Mouse (Mus musculus) midbrain, embryonic 14.5 days (tissue): Measurements from ENCODE around the gene Cep55. TPM values are rescaled to one million over a fixed set of nuclear protein-coding genes. Genes with fewer than 3 reads are reported as not detected.

Source experiments
- ATAC-seq: fragments of 200-750 bp; cut with Nextera tagmentation; 2 replicates; pipeline ENCODE4 v1.8.0; 2017; ENCODE audit warnings: moderate number of reproducible peaks, moderate library complexity; ENCODE audit not compliant: low FRiP score, low TSS enrichment
- DNase-seq: peaks from one replicate; pipeline ENCODE4 v3.0.0-alpha.2; 2015
- H3K27ac ChIP-seq: fragments of 300-500 bp; sonication (generic); replicated peaks from 2 replicates; pipeline ENCODE4 v1.5.1; 2014; ENCODE audit warnings: mild to moderate bottlenecking, low read depth, low read length, moderate library complexity
- H3K27me3 ChIP-seq: fragments of 300-500 bp; sonication (generic); 2 replicates; pipeline ENCODE4 v1.6.1; 2014; ENCODE audit warnings: low read length, control low read depth, mixed read lengths; ENCODE audit not compliant: control insufficient read depth, insufficient read depth
- H3K36me3 ChIP-seq: fragments of 300-500 bp; sonication (generic); 2 replicates; pipeline ENCODE4 v1.6.1; 2014; ENCODE audit warnings: low read length, control low read depth; ENCODE audit not compliant: control insufficient read depth, insufficient read depth
- H3K4me1 ChIP-seq: fragments of 300-500 bp; sonication (generic); 2 replicates; pipeline ENCODE4 v1.6.1; 2014; ENCODE audit warnings: mild to moderate bottlenecking, antibody characterized with exemption, low read length, control low read depth; ENCODE audit not compliant: control insufficient read depth, insufficient read depth
- H3K4me2 ChIP-seq: fragments of 300-500 bp; sonication (generic); 2 replicates; pipeline ENCODE4 v1.6.1; 2014; ENCODE audit warnings: mild to moderate bottlenecking, low read length, moderate library complexity
- H3K4me3 ChIP-seq: fragments of 300-500 bp; sonication (generic); replicated peaks from 2 replicates; pipeline ENCODE4 v1.5.1; 2014; ENCODE audit warnings: low read depth, low read length
- H3K9ac ChIP-seq: fragments of 300-500 bp; sonication (generic); replicated peaks from 2 replicates; pipeline ENCODE4 v1.6.1; 2014; ENCODE audit warnings: mild to moderate bottlenecking, low read length, moderate library complexity
- H3K9me3 ChIP-seq: fragments of 300-500 bp; sonication (generic); 2 replicates; pipeline ENCODE4 v1.6.1; 2016; ENCODE audit warnings: low read length, control low read depth, mixed read lengths; ENCODE audit not compliant: control insufficient read depth
- WGBS: fragments of 180-500 bp; shearing (Covaris S2); extraction: QIAGEN DNeasy Blood & Tissue Kit; methylation state at CpG from one replicate; pipeline ENCODE4 v1.1.7; 2014; 5-methylcytosine and 5-hydroxymethylcytosine counted together
- polyA plus RNA-seq: library from polyadenylated mRNA; unstranded; fragments of >200 nt; fragmentation: Nextera tagmentation; extraction: Ambion mirVana; gene quantifications from 2 replicates; pipeline ENCODE4 v1.2.1, GENCODE M21; 2014

Gene Cep55
- polyA plus RNA-seq, 1 experiment from 2014 or later: 10.0 TPM

DNA sequence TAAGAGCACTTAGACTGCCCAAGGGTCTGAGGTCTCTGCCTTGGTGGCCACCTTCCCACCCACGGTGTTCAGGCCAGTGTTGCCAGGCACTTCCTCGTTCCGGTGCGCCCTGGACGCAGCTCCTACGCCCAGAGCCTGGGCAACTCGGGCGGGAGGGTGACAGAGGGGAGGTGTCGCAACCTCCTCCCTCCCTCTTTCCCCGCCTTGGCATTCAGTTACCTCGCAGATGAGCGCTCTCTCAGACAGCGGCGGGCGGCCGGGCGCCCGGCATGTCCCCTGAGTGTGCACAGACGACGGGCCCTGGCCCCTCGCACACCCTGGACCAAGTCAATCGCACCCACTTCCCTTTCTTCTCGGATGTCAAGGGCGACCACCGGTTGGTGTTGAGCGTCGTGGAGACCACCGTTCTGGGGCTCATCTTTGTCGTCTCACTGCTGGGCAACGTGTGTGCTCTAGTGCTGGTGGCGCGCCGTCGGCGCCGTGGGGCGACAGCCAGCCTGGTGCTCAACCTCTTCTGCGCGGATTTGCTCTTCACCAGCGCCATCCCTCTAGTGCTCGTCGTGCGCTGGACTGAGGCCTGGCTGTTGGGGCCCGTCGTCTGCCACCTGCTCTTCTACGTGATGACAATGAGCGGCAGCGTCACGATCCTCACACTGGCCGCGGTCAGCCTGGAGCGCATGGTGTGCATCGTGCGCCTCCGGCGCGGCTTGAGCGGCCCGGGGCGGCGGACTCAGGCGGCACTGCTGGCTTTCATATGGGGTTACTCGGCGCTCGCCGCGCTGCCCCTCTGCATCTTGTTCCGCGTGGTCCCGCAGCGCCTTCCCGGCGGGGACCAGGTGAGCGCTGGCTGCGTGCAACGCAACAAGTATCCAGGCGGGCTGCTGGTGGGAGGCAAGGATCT, 42.3 kb downstream of the Cep55 start, which contains the start of gene Ffar4:
Gene Ffar4 (plus strand): TSS at position 214 of the 901 bp plus-strand sequence.
- no peaks in the 10 kb centered on the region for H3K4me1 ChIP-seq
- H3K4me2 ChIP-seq: peak within 1 kb of the TSS; percentile 53
- H3K9ac ChIP-seq: no peak within 1 kb of the TSS
- H3K4me3 ChIP-seq: peak within 1 kb of the TSS; percentile 34
- H3K9me3 ChIP-seq: no peaks in the 10 kb centered on the region
- peaks cover 30% of the 10 kb centered on the region for H3K27me3 ChIP-seq
- no peaks in the 10 kb centered on the region for H3K36me3 ChIP-seq
- DNase-seq (peak; percentile 32), ATAC-seq (no peak; the same call in 1 of the 2 replicates)
- no peak within 1 kb of the TSS for H3K27ac ChIP-seq
- 1% methylated on average over 77 of the region's 77 CpGs for WGBS

DNA sequence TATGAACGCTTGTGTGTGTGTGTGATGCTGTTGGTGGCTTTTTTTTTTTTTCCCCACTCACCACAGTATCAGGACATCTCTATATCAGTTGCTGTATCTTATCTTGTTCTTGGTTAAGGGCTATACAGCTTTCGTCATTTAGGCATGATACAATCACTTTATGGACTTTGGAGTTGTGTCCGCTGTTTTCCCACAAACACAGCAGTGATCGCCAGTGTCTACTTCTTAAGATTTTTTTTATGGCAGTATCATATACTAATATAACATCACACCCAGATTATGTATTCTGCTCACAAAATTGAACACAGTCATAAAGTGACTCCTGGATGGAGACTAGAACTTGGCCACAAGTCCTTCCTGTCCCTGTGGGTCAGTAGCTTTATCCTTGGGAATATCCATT, 53.1 kb downstream of the Cep55 start:
- no peak for DNase-seq
- H3K27ac ChIP-seq: no peak overlapping the region
- no peak for ATAC-seq
- no peaks in the 10 kb centered on the region for H3K4me1 ChIP-seq
- no peak overlapping the region for H3K4me2 ChIP-seq
- no peaks in the 10 kb centered on the region for H3K9me3 ChIP-seq
- WGBS: 95% methylated on average over 4 of the region's 4 CpGs
- H3K4me3 ChIP-seq: no peak overlapping the region
- no peaks in the 10 kb centered on the region for H3K27me3 ChIP-seq
- H3K9ac ChIP-seq: no peak overlapping the region
- H3K36me3 ChIP-seq: no peaks in the 10 kb centered on the region

- ATAC-seq: no peak
Measured at GRCm38 (mm10) chr19:38109506-38110242, 54.9 kb downstream of the Cep55 start.

GRCm38 (mm10) chr19:38111056-38111455, 56.2 kb downstream of the Cep55 start:
- H3K9me3 ChIP-seq: no peaks in the 10 kb centered on the region
- 81% methylated on average over 8 of the region's 8 CpGs for WGBS
- no peak for ATAC-seq

More at GRCm38 (mm10) chr19:38109506-38110242, 54.9 kb downstream of the Cep55 start:
- H3K4me3 ChIP-seq: no peak overlapping the region
- no peak overlapping the region for H3K4me2 ChIP-seq
- DNase-seq: no peak
- H3K9me3 ChIP-seq: no peaks in the 10 kb centered on the region
- H3K9ac ChIP-seq: no peak overlapping the region
- H3K36me3 ChIP-seq: no peaks in the 10 kb centered on the region
- H3K27me3 ChIP-seq: no peaks in the 10 kb centered on the region
- 93% methylated on average over 15 of the region's 15 CpGs for WGBS
- H3K27ac ChIP-seq: no peak overlapping the region
- H3K4me1 ChIP-seq: no peaks in the 10 kb centered on the region

GRCm38 (mm10) chr19:38112575-38112974, 57.8 kb downstream of the Cep55 start:
- no peaks in the 10 kb centered on the region for H3K27me3 ChIP-seq
- H3K9me3 ChIP-seq: no peaks in the 10 kb centered on the region
- DNase-seq: no peak
- WGBS: 51% methylated on average over 4 of the region's 4 CpGs
- H3K4me2 ChIP-seq: no peak overlapping the region
- H3K27ac ChIP-seq: no peak overlapping the region
- no peaks in the 10 kb centered on the region for H3K4me1 ChIP-seq
- H3K4me3 ChIP-seq: no peak overlapping the region
- no peaks in the 10 kb centered on the region for H3K36me3 ChIP-seq
- H3K9ac ChIP-seq: no peak overlapping the region
- no peak for ATAC-seq

More at GRCm38 (mm10) chr19:38111056-38111455, 56.2 kb downstream of the Cep55 start:
- no peak overlapping the region for H3K4me2 ChIP-seq
- H3K9ac ChIP-seq: no peak overlapping the region
- H3K36me3 ChIP-seq: no peaks in the 10 kb centered on the region
- H3K4me1 ChIP-seq: no peaks in the 10 kb centered on the region
- H3K4me3 ChIP-seq: no peak overlapping the region
- no peak overlapping the region for H3K27ac ChIP-seq
- no peak for DNase-seq
- no peaks in the 10 kb centered on the region for H3K27me3 ChIP-seq

DNA sequence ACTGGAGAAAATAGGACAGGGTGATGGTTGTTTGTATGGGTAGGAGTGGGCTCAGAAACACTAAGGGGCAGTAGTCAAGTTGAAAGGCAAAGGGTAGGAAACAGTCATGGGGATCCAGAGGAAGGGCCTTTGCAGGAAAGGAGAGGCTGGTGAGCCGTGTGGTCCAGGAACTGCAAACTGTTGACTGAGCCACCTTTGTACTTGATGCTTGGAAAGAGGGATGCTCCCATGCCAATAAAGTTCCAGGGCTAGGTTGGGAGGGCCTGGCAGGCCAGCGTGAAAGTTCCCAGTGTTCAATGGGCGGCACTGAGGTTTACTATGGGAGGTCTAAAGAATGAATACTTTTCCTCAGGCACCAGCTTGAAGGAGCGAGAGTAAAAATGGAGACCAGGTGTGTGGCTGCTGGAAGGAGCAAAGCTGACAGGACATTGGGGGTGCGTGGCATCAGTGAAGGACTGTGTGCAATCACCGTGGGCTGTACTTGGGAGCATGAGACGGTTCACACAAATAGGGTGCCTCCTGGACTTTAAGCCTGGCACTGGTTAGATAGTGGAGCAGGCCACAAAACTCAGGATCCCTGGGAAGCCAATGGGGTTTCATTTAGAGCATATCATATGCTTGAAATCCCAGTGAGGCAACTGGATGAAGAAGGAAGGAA, 60.2 kb downstream of the Cep55 start:
- ATAC-seq (no peak), DNase-seq (no peak)
- 93% methylated on average over 7 of the region's 7 CpGs for WGBS

DNA sequence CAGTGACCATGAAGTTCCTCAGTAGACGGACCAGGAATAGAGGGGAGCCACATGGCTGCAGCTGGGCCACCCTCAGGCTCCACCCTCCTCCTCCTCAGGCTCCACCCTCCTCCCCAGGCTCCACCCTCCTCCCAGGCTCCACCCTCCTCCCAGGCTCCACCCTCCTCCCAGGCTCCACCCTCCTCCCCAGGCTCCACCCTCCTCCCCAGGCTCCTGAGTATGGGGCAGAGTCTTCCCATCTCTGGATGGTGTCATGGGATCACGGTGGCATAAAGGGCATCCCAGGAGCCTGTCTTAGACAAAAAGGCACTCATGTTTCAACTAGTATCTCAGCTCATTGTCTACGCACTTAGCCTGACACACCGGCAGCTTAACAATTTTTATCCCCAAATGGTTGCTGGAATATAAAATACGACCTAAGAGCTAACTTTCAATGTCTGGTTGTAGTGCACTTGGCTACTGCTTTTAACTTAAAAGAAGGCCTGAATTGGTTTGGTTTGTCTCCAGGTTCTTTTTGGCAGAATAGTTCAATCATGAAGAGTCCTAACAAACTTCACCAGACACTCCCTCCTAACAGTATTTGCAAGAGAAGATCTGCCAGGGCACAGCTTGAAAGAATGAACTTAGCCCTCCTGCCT, 65.4 kb downstream of the Cep55 start:
- no peak overlapping the region for H3K4me3 ChIP-seq

More for the DNA sequence above, 60.2 kb downstream of the Cep55 start:
- Histone ChIP-seq H3K36me3 (no peaks in the 10 kb centered on the region), H3K4me3 (no peak overlapping the region), H3K27me3 (no peaks in the 10 kb centered on the region), H3K9ac (no peak overlapping the region), H3K27ac (no peak overlapping the region), H3K4me2 (no peak overlapping the region), H3K4me1 (no peaks in the 10 kb centered on the region), H3K9me3 (no peaks in the 10 kb centered on the region)

GRCm38 (mm10) chr19:38123921-38124320, 69.1 kb downstream of the Cep55 start:
- Histone ChIP-seq H3K4me2 (peak overlapping the region; percentile 79), H3K27me3 (peaks cover 14% of the 10 kb centered on the region), H3K4me1 (no peaks in the 10 kb centered on the region), H3K9ac (no peak overlapping the region), H3K27ac (no peak overlapping the region), H3K36me3 (no peaks in the 10 kb centered on the region), H3K9me3 (no peaks in the 10 kb centered on the region), H3K4me3 (peak overlapping the region; percentile 53; the same call in 1 of the 2 replicates)
- WGBS: 31% methylated on average over 9 of the region's 9 CpGs
- ATAC-seq (no peak), DNase-seq (no peak)

More for the DNA sequence above, 65.4 kb downstream of the Cep55 start:
- ATAC-seq: no peak
- Histone ChIP-seq H3K4me1 (no peaks in the 10 kb centered on the region), H3K27ac (no peak overlapping the region), H3K9ac (no peak overlapping the region), H3K9me3 (no peaks in the 10 kb centered on the region), H3K36me3 (no peaks in the 10 kb centered on the region), H3K27me3 (peaks cover 14% of the 10 kb centered on the region), H3K4me2 (no peak overlapping the region)
- 87% methylated on average over 5 of the region's 5 CpGs for WGBS
- no peak for DNase-seq
